Mouse (Mus musculus): ENCODE measurements at regions not wholly inside any gene's neighbourhood (a gene's known extent, or its start where the extent isn't known, plus 50 kb on each side); places are given as distances from the start of the nearest gene placed in this dataset.
A peak's percentile ranks its signal among the peaks of the same experiment; 100 is the strongest.

- no peaks in the 10 kb centered on the region for H3K36me3 ChIP-seq (ENCODE audit: control insufficient read depth, insufficient read depth, low read length)
- no peak overlapping the region for H3K4me3 ChIP-seq (ENCODE audit: insufficient read depth, low read depth, low read length)
- H3K27ac ChIP-seq (ENCODE audit: insufficient read depth, low read depth, low read length), result peak overlapping the region; percentile 68
- H3K27me3 ChIP-seq (replicated peaks; ENCODE audit: control insufficient read depth, insufficient read depth, low read length), result no peaks in the 10 kb centered on the region
- TF ChIP-seq CTCF (conservative IDR thresholded peaks at IDR 0.05; ENCODE audit: insufficient read depth, insufficient read length, low read depth, low read length) (no peak), POLR2A (IDR thresholded peaks at IDR 0.05; ENCODE audit: low read depth, low read length) (no peak)
- 61% methylated on average over 5 of the region's 5 CpGs for WGBS
- H3K4me1 ChIP-seq (ENCODE audit: control insufficient read depth, insufficient read depth, low read length), result peaks cover 6% of the 10 kb centered on the region; the same call in 1 of the 2 replicates
- DNase-seq, result peak; percentile 64
Measured at GRCm38 (mm10) chr4:81506841-81507240, 64.2 kb upstream of the Mpdz start.

GRCm38 (mm10) chr4:81506306-81506705 lies 63.7 kb upstream of the Mpdz start:
- Histone ChIP-seq H3K4me1 (ENCODE audit: control insufficient read depth, insufficient read depth, low read length) (peaks cover 6% of the 10 kb centered on the region; the same call in 1 of the 2 replicates), H3K36me3 (ENCODE audit: control insufficient read depth, insufficient read depth, low read length) (no peaks in the 10 kb centered on the region), H3K27me3 (replicated peaks; ENCODE audit: control insufficient read depth, insufficient read depth, low read length) (no peaks in the 10 kb centered on the region), H3K27ac (ENCODE audit: insufficient read depth, low read depth, low read length) (peak overlapping the region; percentile 94; the same call in 1 of the 2 replicates), H3K4me3 (ENCODE audit: insufficient read depth, low read depth, low read length) (no peak overlapping the region)
- peak; percentile 70 for DNase-seq
- 64% methylated on average over 6 of the region's 6 CpGs for WGBS
- no peak for TF ChIP-seq POLR2A (IDR thresholded peaks at IDR 0.05; ENCODE audit: low read depth, low read length)
- TF ChIP-seq CTCF (conservative IDR thresholded peaks at IDR 0.05; ENCODE audit: insufficient read depth, insufficient read length, low read depth, low read length), result no peak

- H3K27me3 ChIP-seq (replicated peaks; ENCODE audit: control insufficient read depth, insufficient read depth, low read length), result no peaks in the 10 kb centered on the region
- no peak overlapping the region for H3K4me3 ChIP-seq (ENCODE audit: insufficient read depth, low read depth, low read length)
- H3K36me3 ChIP-seq (ENCODE audit: control insufficient read depth, insufficient read depth, low read length), result no peaks in the 10 kb centered on the region
- peak; percentile 77 for DNase-seq
- TF ChIP-seq CTCF (conservative IDR thresholded peaks at IDR 0.05; ENCODE audit: insufficient read depth, insufficient read length, low read depth, low read length), result no peak
- TF ChIP-seq POLR2A (IDR thresholded peaks at IDR 0.05; ENCODE audit: low read depth, low read length), result no peak
- H3K27ac ChIP-seq (ENCODE audit: insufficient read depth, low read depth, low read length), result peak overlapping the region; percentile 91
- peaks cover 6% of the 10 kb centered on the region; the same call in 1 of the 2 replicates for H3K4me1 ChIP-seq (ENCODE audit: control insufficient read depth, insufficient read depth, low read length)
- WGBS, result 23% methylated on average over 3 of the region's 3 CpGs
Measured at GRCm38 (mm10) chr4:81505096-81505495, 62.5 kb upstream of the Mpdz start.

GRCm38 (mm10) chr4:81503941-81504340 lies 61.3 kb upstream of the Mpdz start:
- Histone ChIP-seq H3K4me1 (ENCODE audit: control insufficient read depth, insufficient read depth, low read length) (peaks cover 6% of the 10 kb centered on the region; the same call in 1 of the 2 replicates), H3K27ac (ENCODE audit: insufficient read depth, low read depth, low read length) (peak overlapping the region; percentile 9; the same call in 1 of the 2 replicates), H3K4me3 (ENCODE audit: insufficient read depth, low read depth, low read length) (no peak overlapping the region), H3K27me3 (replicated peaks; ENCODE audit: control insufficient read depth, insufficient read depth, low read length) (no peaks in the 10 kb centered on the region), H3K36me3 (ENCODE audit: control insufficient read depth, insufficient read depth, low read length) (no peaks in the 10 kb centered on the region)
- DNase-seq, result no peak
- TF ChIP-seq CTCF (conservative IDR thresholded peaks at IDR 0.05; ENCODE audit: insufficient read depth, insufficient read length, low read depth, low read length), result no peak
- TF ChIP-seq POLR2A (IDR thresholded peaks at IDR 0.05; ENCODE audit: low read depth, low read length), result no peak
- 81% methylated on average over 5 of the region's 5 CpGs for WGBS

- DNase-seq, result peak; percentile 16
- peaks cover 2% of the 10 kb centered on the region; the same call in 1 of the 2 replicates for H3K4me1 ChIP-seq (ENCODE audit: control insufficient read depth, insufficient read depth, low read length)
- no peaks in the 10 kb centered on the region for H3K27me3 ChIP-seq (replicated peaks; ENCODE audit: control insufficient read depth, insufficient read depth, low read length)
- TF ChIP-seq POLR2A (IDR thresholded peaks at IDR 0.05; ENCODE audit: low read depth, low read length) (no peak), CTCF (conservative IDR thresholded peaks at IDR 0.05; ENCODE audit: insufficient read depth, insufficient read length, low read depth, low read length) (no peak)
- no peaks in the 10 kb centered on the region for H3K36me3 ChIP-seq (ENCODE audit: control insufficient read depth, insufficient read depth, low read length)
- H3K27ac ChIP-seq (ENCODE audit: insufficient read depth, low read depth, low read length), result no peak overlapping the region
- WGBS, result 70% methylated on average over 5 of the region's 5 CpGs
- H3K4me3 ChIP-seq (ENCODE audit: insufficient read depth, low read depth, low read length), result no peak overlapping the region
Measured at GRCm38 (mm10) chr4:81501802-81502201, 59.2 kb upstream of the Mpdz start.

GRCm38 (mm10) chr4:81498133-81498532 lies 55.5 kb upstream of the Mpdz start:
- H3K4me3 ChIP-seq (ENCODE audit: insufficient read depth, low read depth, low read length), result no peak overlapping the region
- 46% methylated on average over 2 of the region's 2 CpGs for WGBS
- DNase-seq, result peak; percentile 27
- H3K27ac ChIP-seq (ENCODE audit: insufficient read depth, low read depth, low read length), result no peak overlapping the region
- TF ChIP-seq POLR2A (IDR thresholded peaks at IDR 0.05; ENCODE audit: low read depth, low read length), result no peak
- 0 out of 2 replicates have a peak, but pooled peaks have one; percentile 19 for TF ChIP-seq CTCF (conservative IDR thresholded peaks at IDR 0.05; ENCODE audit: insufficient read depth, insufficient read length, low read depth, low read length)
- H3K27me3 ChIP-seq (replicated peaks; ENCODE audit: control insufficient read depth, insufficient read depth, low read length), result no peaks in the 10 kb centered on the region
- H3K36me3 ChIP-seq (ENCODE audit: control insufficient read depth, insufficient read depth, low read length), result no peaks in the 10 kb centered on the region
- H3K4me1 ChIP-seq (ENCODE audit: control insufficient read depth, insufficient read depth, low read length), result no peaks in the 10 kb centered on the region

- DNase-seq, result no peak
- no peaks in the 10 kb centered on the region; the same call in 1 of the 2 replicates for H3K4me1 ChIP-seq (ENCODE audit: control insufficient read depth, insufficient read depth, low read length)
- no peaks in the 10 kb centered on the region for H3K36me3 ChIP-seq (ENCODE audit: control insufficient read depth, insufficient read depth, low read length)
- no peaks in the 10 kb centered on the region for H3K27me3 ChIP-seq (replicated peaks; ENCODE audit: control insufficient read depth, insufficient read depth, low read length)
- whole genome bisulfite sequencing, result 91% methylated on average over 3 of the region's 3 CpGs
- H3K27ac ChIP-seq (ENCODE audit: insufficient read depth, low read depth, low read length), result no peak overlapping the region
- no peak for TF ChIP-seq POLR2A (IDR thresholded peaks at IDR 0.05; ENCODE audit: low read depth, low read length)
- TF ChIP-seq CTCF (conservative IDR thresholded peaks at IDR 0.05; ENCODE audit: insufficient read depth, insufficient read length, low read depth, low read length), result no peak
- no peak overlapping the region for H3K4me3 ChIP-seq (ENCODE audit: insufficient read depth, low read depth, low read length)
Measured at GRCm38 (mm10) chr4:81492811-81493210, 50.2 kb upstream of the Mpdz start.

Data from kidney, adult 2 months (tissue).